Mouse (Mus musculus): ENCODE measurements around the gene Gm44805. TPM values are rescaled to one million over a fixed set of nuclear protein-coding genes. Genes with fewer than 3 reads are reported as not detected.
A peak's percentile ranks its signal among the peaks of the same experiment; 100 is the strongest.

Gm44805 gene
- not detected for total RNA-seq (2021)

GRCm38 (mm10) chr7:19681202-19681694, at the start of gene Gm44805, which contains the start of gene Apoc4:
Gene Gm44805 (minus strand): TSS chr7:19681423.
Gene Apoc4 (minus strand): TSS chr7:19681479.
- DNase-seq (ENCODE audit: low spot score in 2 of 2), result no peak
- intact Hi-C loops (cut with DNase I), result no loop called here

DNA sequence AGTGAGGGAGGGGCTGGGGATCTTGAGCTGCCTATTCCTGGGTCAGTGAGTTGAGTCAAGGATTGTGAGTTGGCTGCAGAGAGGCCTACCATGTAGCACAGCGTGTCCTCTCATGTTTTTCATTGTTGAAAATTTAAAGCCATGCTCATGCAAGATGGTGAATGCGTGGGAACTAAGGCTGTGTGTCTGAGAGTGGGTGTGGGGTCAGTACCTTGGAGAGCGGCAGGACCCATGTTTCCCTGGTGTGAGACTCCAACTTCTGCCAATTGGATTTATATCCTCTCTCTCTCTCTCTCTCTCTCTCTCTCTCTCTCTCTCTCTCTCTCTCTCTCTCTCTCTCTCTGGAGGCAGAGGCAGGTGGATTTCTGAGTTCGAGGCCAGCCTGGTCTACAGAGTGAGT, 45.3 kb upstream of the Gm44805 start:
- intact Hi-C loops (cut with DNase I), result no loop called here
- no peak for DNase-seq (ENCODE audit: low spot score in 2 of 2)

DNA sequence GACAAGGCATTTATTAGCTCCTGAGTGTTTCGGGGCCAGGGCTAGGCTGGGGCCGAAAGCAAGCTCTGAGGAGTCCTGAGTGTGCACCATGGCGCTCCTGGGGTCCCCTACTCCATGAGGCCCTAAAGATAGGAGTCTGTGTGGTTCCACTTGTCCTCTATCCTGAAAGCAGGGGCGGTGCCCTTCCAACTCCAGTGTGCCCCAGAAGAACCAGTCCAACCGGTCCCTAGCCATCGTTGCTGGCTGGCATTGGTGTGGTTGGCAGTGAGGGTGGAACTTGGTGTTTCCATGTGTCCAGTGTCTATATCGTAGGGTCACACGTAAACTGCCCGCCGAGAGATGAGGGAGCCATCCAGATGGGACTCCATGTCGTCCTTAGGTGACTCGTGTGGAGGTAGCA, 42.9 kb upstream of the Gm44805 start:
- intact Hi-C loops (cut with DNase I), result no loop called here
- no peak for DNase-seq (ENCODE audit: low spot score in 2 of 2)

GRCm38 (mm10) chr7:19722754-19723195, 41.6 kb upstream of the Gm44805 start:
- no peak for DNase-seq (ENCODE audit: low spot score in 2 of 2)
- intact Hi-C loops (cut with DNase I), result no loop called here

GRCm38 (mm10) chr7:19719200-19719599, 38.0 kb upstream of the Gm44805 start:
- no peak for DNase-seq (ENCODE audit: low spot score in 2 of 2)
- intact Hi-C loops (cut with DNase I), result no loop called here

- no peak for DNase-seq (ENCODE audit: low spot score in 2 of 2)
- intact Hi-C loops (cut with DNase I), result no loop called here
Observed at GRCm38 (mm10) chr7:19718297-19718952, 37.2 kb upstream of the Gm44805 start.

GRCm38 (mm10) chr7:19717346-19717745, 36.1 kb upstream of the Gm44805 start:
- intact Hi-C loops (cut with DNase I), result no loop called here
- DNase-seq (ENCODE audit: low spot score in 2 of 2), result no peak

- intact Hi-C loops (cut with DNase I), result no loop called here
- DNase-seq (ENCODE audit: low spot score in 2 of 2), result no peak
Observed at GRCm38 (mm10) chr7:19716822-19717221, 35.6 kb upstream of the Gm44805 start.

GRCm38 (mm10) chr7:19716055-19716682, 34.9 kb upstream of the Gm44805 start:
- intact Hi-C loops (cut with DNase I), result no loop called here
- DNase-seq (ENCODE audit: low spot score in 2 of 2), result no peak

DNA sequence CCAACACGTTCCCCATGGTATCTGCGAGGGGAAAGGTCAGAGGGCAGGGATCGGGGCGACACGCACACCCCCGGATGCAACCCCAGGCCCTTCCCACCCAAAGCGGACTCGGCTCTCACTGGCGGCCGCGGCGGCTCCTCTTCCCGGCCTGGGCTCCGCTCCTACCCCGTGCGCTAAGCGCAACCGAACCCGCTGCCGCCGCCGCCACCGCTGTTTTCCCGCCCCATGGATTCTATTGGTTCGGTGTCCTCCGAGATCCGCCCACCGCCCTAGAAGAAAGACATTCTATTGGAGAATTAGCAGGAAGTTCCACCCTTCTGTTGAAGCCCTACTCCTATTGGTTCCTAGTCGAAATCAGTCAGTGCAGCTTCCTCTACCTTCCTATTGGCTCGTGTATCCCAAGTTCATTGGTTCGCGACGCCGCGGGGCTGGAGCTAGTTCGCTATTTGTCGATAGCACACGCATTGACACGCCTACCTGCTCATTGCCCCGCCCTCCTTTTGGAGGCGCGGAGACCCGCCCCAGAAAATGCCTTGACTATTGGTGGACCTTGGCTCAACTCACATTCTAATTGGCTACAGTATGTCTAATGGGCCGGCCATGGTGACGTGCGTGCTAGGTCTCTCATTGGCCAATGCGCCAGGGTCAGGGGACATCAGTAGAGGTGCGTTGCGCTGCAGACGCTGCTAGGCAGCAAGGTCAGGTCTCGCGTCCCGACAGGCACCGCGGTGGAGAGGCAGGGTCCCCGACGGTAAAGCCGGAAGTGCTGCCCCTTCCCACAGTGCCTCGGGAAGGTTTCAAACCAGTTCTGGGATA, 34.2 kb upstream of the Gm44805 start, which contains the start of gene Tomm40:
TSS of gene Tomm40 (minus strand) at position 200 of the 816 bp plus-strand sequence.
- peak; percentile 99 for DNase-seq (ENCODE audit: low spot score in 2 of 2)
- intact Hi-C loops (cut with DNase I), result loop anchor here (2.0 kb wide), 1 partner anchor 51 kb away; the partner anchor contains the start of gene Clptm1

- peak in 1 of 2 experiments; percentile 42 for DNase-seq (ENCODE audit: low spot score in 2 of 2)
- intact Hi-C loops (cut with DNase I), result loop anchor here (2.0 kb wide), 1 partner anchor 50 kb away; the partner anchor contains the start of gene Clptm1
Observed at GRCm38 (mm10) chr7:19714836-19715235, 33.6 kb upstream of the Gm44805 start.

- intact Hi-C loops (cut with DNase I), result no loop called here
- DNase-seq (ENCODE audit: low spot score in 2 of 2), result no peak
Observed at GRCm38 (mm10) chr7:19713598-19713997, 32.4 kb upstream of the Gm44805 start.

- intact Hi-C loops (cut with DNase I), result no loop called here
Observed at GRCm38 (mm10) chr7:19713196-19713595, 32.0 kb upstream of the Gm44805 start.

GRCm38 (mm10) chr7:19712414-19712813, 31.2 kb upstream of the Gm44805 start:
- DNase-seq (ENCODE audit: low spot score in 2 of 2), result no peak
- intact Hi-C loops (cut with DNase I), result no loop called here

More at GRCm38 (mm10) chr7:19713196-19713595, 32.0 kb upstream of the Gm44805 start:
- DNase-seq (ENCODE audit: low spot score in 2 of 2), result no peak

- DNase-seq (ENCODE audit: low spot score in 2 of 2), result no peak
Observed at GRCm38 (mm10) chr7:19710650-19711049, 29.4 kb upstream of the Gm44805 start.

DNA sequence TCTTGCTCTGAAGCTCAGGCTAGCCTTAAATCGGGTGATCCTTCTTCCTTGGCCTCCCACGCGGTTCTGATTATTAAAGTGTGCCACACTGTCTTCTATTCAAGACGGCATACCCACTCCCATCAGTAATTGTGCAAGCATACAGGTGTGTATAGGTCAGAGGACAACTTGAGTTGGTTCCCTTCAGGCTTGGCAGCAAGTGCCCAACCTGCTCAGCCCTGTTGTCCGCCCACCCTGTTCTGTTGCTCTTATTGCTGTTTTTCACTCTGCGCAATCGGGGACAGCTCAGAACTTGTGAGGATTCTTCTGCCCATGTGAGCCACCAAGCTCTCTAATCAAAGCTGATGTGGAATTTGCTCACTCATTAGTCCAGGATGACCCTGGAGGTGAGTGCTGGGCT, 24.0 kb upstream of the Gm44805 start:
- DNase-seq (ENCODE audit: low spot score in 2 of 2), result no peak
- intact Hi-C loops (cut with DNase I), result no loop called here

More at GRCm38 (mm10) chr7:19710650-19711049, 29.4 kb upstream of the Gm44805 start:
- intact Hi-C loops (cut with DNase I), result no loop called here

- intact Hi-C loops (cut with DNase I), result no loop called here
Observed at GRCm38 (mm10) chr7:19704475-19704874, 23.3 kb upstream of the Gm44805 start.

DNA sequence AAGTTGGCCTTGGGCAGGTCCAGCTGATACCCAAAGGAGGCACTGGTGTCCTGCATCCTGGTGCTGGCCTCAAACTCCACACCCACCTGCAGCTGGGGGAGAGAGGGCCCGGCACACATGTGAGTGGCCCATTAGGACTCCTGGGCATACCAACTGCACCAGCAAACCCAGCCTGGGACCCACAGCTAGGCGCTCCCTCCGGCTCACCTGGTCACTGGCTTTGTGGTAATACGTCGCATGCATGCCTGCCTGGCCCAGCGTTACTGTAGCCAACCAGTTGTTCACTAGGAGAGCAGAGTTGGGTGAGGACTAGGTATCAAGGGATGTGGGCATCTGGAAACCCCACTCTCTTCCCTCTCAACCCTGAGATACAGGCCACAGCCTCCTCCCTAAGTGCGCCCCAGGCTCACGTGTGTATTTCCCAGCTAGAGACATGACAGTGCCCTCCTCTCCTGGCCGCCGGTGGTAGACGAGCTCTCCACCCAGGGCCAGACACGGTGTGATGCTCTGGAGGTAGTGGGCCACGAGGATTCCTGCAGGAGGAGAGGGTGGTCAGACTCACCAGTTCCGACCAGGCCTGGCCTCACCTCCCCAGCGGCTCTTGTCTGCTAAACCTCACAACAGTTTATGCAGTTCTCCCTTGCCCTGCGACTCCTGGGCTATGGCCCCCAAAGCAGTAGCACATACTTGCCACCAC, 21.8 kb upstream of the Gm44805 start:
- intact Hi-C loops (cut with DNase I), result no loop called here
- DNase-seq (ENCODE audit: low spot score in 2 of 2), result no peak

More at GRCm38 (mm10) chr7:19704475-19704874, 23.3 kb upstream of the Gm44805 start:
- DNase-seq (ENCODE audit: low spot score in 2 of 2), result no peak

- intact Hi-C loops (cut with DNase I), result loop anchor here (1.0 kb wide), 1 partner anchor 32 kb away; no protein-coding TSS in a partner anchor
- peak; percentile 54 to 63 for DNase-seq (ENCODE audit: low spot score in 2 of 2)
Observed at GRCm38 (mm10) chr7:19701069-19701761, 20.0 kb upstream of the Gm44805 start.

All from left cerebral cortex, postnatal 36 days (tissue).